Mouse (Mus musculus): ENCODE results near the gene Sobp.

The Sobp gene

DNA sequence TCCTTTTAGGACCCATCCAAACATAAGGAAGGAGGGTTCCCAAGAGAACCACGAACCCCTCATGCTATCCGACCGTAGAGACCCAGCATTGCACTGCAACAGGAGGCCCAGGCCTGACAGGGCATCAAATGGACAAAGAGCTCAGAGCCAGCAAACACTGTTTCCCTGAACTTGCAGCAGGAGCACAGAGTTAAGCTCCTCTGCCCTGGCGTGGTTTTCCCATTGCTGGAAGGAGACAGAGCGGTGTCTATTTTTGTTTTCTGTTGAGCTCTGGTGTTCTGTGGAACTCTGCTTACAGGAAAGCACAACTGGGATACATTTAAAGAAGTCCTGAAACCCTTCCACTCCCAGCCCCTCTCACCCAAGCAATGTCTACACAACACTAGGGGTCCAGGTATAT, 15.0 kb downstream of the Sobp start:
- no peak for DNase-seq (ENCODE audit: low read depth, low spot score)

DNA sequence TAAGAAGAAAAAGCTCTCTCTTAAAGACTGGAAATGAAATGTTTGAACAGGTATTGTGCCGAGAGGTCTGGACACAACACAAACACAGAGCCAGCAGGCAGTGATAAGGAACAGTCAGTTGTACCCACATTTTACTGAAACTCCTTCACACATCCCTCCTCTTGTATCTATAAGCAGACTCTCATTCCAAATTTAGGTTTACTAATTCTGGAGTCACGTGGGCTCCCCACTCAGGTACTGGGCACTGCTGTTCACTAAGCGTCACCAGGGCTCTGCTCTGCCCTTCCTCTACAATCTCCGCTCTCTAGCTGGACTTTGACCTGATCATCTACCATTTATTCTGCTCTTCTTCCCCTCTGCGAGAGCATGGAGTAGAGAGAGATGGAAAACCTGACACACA, 15.4 kb downstream of the Sobp start:
- no peak for DNase-seq (ENCODE audit: low read depth, low spot score)

DNA sequence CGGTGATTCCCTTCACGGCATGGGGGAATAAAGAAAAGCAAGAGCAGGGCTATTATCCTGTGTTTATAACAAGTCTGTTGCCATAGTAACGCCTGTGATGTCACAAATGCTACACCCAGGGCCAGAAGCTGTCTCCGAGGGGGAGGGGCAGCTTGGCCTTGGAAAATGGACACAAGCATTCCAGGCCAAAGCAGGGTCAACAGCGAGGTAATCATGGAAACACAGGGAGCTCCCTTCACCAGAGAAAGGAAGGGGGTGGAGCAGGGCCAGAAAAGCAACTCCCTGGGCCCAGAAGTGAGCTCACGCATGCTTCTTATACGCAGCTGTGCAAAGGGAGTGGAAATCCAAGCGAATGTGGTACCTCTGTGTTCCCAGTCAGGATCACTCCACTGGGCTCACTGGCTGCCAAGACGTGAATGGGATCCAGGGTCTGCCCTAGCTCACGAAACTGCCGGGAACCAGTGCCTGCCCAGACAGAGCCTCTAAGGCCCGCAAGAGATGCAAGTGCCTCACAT, 19.2 kb downstream of the Sobp start:
- no peak for DNase-seq (ENCODE audit: low read depth, low spot score)

DNA sequence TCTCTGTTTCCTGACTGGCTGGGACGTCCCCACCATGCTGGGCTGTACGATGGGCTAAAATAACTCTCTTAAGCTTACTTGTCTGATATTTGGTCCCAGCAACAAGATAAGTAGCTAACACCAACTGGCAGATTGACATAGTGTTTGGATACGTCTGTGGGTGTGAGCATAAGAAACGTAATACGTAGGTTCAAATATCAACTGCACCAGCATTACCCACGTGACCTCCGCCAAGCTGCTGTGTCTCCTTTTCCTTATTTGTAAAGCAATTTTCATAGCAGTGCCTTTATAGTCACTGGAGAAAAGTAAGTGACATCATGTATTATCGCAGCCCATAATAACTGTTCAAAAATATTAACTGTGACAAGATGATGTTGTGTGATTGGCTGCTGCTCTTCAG, 21.7 kb downstream of the Sobp start:
- no peak for DNase-seq (ENCODE audit: low read depth, low spot score)

DNA sequence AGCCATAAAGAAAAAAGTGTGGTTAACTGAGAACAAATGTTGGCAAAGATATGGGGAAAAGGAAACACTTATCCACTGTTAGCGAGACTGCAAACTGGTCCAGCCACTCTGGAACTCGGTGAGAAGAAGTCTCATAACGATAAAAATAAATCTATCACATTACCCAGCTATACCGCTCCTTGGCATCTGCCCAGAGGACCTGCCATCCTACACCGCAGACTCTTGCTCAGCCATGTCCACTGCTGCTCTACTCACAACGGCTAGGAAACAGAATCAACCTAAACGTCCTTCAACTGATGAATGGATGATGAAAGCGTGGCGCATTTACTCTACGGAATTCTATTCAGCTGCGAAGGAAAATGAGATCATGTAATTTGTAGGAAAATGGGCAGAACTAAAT, 25.9 kb downstream of the Sobp start:
- no peak for DNase-seq (ENCODE audit: low read depth, low spot score)

DNA sequence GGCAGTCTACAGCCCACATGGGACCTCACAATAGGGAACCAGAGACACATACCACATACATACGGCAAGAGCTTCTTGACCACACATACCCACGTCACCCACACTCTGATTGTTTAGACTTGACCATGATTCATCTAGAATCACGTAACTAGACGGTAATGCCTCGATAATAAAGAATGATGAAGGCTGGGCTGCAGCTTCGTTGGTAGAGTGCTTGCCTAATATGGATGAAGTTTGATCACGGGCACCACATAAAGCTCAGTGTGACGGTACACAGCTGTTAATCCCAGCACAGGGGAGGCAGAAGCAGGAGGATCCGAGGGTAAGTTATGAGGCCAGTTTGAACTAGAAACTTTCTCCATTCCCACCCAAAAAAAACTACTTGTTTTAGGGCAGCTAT, 31.2 kb downstream of the Sobp start:
- DNase-seq (ENCODE audit: low read depth, low spot score), result no peak

DNA sequence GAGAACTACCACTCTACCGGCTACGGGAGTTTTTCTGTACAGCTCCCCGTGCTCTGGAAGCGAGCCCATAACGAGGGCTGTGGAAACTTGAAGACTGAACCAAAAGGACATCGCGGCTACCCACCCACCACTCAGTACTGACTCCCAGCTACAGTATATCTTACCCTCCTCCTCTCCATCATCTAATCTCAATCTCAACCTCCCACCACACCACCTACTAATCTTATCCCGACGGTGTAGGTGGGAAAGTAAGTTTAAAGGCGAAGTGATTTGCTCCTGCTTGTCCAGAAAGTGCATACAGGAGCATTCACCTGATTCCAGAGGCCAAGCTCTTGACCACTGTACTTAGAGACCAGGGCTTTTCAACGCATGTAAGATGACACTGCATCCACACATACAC, 40.3 kb downstream of the Sobp start:
- DNase-seq (ENCODE audit: low read depth, low spot score), result no peak

DNA sequence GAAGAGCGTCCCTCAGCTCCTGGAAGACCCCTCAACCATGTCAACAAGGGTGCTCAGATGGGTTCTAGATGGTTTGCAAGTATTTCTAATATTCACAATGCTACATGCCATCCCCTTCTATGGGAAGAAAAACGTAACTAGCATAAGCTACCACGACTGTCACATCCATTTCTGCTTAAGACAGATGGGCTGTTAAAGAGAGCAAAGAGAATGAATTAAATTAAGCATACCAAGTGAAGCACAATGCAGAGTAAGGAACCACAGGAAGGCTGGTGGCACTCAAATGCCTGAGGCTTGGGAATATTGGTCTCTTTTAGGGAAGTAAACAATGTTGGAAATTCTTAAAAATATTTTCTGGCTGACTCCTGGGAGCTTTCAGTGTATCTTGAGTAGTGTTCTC, 45.6 kb downstream of the Sobp start:
- no peak for DNase-seq (ENCODE audit: low read depth, low spot score)

DNA sequence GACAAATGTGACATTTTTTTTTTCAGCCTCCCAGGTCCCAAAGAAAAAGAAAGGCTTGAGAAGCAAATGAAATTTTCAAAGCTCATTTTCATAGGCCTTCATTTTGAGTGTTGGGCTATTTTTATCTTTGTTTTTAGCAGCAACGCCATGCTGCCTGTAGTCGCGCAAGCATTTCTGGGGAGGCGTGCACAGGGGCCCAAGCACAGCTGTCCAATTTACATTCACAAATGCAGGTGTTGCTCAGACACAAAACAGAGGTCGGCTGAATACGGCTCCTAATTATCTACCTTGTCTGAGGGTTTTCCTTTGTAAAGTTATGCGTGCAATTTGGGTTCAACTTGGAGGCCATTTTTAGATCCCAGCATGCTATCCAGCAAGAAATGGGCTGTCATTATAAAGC, 49.8 kb downstream of the Sobp start:
- no peak for DNase-seq (ENCODE audit: low read depth, low spot score)

DNA sequence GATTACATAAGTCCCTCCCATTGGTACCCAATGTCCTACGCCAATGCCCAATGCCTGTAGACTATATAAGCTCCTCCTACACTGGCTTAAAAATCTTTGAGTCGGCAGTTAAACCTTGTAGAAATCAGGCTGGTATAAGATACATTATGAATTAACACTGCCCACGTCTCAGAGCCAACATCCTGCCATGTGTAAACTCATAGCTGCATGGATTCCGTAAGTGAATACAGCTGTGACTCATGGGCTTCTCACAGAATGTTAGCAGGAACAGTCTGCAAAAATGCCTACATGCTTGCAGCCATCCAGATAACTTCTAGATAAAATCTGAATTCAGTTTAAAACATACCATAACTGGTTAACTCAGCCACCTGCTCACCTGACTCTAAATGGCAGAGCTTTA, 50.2 kb downstream of the Sobp start:
- no peak for DNase-seq (ENCODE audit: low read depth, low spot score)

DNA sequence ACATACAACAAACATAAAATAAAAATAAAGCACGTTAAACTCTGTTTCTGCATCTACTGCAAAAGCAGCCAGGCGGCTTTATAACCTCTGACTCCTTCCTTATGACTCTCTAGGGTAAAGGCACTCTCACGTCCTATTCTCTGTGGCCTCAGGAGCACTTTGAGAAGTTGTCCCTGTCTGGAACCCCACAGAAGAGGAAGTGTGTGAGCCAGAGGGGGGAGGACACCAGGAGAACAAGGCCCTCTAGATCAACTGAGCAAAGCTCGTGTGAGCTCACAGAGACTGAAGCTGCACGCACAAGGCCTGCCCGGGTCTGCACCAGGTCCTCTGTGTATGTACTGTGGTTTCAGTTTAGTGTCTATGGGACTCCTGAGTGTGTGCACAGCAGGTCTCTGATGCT, 50.9 kb downstream of the Sobp start:
- DNase-seq (ENCODE audit: low read depth, low spot score), result no peak

DNA sequence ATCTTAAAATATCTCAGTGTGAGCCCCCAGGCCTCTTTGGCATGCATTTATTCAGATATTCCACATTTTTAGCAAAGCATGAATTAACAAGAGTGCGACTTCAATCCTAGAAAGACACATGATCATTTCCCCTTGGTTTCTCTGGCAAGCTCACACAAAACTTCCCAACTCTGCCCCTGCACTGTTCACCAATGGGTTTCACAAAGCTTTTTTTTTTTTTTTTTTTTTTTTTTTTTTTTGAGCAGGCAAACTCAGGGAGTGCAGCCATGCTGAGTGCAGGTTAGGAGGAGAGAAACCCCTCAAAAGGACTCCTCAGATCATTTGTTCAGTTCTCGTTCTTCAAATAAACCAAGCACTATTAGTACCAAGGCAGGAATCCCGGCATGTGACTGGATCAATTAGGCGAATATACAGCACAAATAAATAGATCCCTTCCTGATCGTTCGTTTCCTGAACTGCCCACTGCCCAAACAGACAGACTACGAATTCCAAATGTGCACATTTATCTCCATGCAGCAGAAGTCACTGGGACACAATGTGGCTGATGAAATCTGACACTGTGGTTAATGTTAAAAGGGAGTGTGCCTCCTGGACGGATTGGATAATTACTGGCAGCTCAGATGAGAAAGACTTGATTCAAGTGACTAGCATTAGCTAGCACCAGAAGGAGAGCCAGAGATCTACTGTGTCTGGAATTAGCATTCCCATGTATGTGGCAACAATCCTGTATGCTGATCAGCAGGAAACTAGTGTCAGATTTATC, 53.5 kb downstream of the Sobp start:
- no peak for DNase-seq (ENCODE audit: low read depth, low spot score)

DNA sequence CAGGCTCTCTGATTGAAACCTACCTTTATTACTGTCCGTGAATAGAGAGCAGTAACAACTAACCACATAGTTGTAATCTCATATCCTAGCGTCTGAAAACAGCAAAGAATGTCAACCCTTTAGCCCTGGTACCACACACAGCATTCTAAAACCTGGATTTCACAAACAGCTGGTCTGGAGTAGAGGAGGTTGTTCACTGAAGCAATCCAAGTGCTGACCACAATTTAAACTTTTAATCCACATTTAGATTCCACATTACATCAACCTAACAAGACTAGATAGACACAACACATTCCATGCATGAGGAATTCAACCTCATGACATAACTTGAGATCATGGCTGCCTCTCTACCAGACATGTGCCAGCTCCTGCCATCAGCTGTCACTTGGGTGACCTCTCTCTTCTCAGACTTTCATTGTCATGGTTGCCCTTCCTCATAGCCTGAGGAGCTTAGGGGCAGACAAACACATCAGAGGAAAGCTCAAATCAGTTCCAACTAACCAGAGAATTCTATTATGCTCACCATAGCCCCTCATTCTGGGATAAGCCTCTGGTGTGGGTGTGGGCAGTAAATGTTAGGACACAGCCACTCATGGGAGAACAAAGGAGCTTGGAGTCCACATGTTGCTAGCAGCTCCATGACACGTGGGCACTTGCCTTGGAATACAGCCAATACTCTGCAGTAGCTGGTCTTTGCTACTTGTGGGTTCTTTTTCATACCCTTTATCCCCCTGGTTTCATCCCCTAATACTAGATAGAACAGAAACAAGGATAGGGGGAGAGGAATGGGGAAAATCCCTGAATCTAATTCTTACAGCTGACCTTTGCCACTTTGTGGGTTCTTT, 58.0 kb downstream of the Sobp start:
- DNase-seq (ENCODE audit: low read depth, low spot score), result no peak

DNA sequence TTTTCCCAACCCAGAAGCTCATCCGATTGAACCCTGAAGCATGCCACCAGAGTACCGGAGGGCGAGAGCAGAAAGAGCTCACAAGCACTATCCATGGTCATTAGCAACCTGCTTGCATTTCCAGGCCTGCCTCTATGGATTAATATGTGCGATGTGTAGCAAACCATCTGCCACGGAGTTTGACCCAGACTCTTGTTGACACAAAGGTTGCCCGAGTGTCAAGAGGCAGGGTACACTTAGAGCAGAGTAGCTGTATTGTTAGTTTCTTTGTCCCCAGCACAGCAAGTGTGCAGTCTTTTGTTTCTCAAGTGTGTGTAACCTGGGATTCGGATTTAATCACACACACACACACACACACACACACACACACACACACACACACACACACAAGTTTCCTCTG, 62.0 kb downstream of the Sobp start:
- no peak for DNase-seq (ENCODE audit: low read depth, low spot score)

DNA sequence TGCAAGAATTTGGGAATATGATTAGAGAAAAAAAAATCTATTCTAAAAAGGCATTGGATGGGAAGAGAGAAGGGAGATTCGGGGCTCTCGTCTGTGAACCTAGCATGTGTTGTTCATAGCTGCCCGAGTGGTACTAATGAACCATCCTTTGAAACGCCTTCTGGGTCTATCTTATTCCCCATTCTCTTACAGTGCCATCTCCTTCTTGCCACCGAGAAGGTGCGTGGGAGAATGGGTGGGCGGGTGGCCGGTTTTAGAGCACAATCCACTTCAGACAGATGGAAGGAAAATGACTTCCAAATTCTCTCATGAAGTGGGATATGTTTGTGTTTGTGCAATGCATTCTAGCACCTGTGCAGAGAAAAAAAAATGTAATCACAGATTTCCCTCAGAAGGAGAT, 67.7 kb downstream of the Sobp start:
- DNase-seq (ENCODE audit: low read depth, low spot score), result no peak

DNA sequence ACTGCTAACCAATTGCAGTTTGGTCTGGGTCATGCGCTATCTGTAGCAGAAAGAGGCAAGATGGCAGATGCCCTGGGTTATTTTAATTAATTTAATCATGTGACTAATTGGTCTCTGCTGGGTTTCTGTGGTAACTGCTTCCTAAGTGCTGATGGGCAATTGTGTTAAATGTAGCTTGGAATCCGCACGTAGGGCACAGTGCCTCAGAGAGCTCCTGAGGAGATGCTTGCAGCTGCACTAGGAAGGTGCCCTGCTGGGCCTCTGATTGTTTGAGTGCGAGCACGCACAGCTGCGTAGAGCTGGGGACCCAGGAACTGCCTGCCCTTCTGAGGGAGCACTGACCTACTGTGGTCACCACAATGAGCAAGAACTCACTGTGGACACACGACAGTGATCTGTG, 68.1 kb downstream of the Sobp start:
- DNase-seq (ENCODE audit: low read depth, low spot score), result no peak

DNA sequence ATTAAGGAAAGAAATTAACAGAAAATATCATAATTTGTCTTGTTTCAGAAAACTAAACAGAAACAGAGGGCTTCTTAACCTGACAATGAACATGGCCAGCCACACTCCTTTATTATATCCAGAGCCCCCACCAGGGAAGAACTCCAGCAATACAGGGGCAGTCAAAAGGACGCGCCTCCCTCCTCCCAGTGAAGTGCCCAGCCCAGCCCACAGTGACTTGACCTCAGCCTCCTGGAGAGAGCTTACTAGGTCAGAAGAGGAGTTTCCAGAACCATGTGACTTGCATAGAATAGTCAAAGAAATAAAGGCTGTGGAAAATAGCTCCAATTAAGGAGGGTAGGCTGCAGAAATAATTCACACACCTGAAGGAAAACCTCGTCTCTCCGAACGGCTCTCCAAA, 73.8 kb downstream of the Sobp start:
- no peak for DNase-seq (ENCODE audit: low read depth, low spot score)

DNA sequence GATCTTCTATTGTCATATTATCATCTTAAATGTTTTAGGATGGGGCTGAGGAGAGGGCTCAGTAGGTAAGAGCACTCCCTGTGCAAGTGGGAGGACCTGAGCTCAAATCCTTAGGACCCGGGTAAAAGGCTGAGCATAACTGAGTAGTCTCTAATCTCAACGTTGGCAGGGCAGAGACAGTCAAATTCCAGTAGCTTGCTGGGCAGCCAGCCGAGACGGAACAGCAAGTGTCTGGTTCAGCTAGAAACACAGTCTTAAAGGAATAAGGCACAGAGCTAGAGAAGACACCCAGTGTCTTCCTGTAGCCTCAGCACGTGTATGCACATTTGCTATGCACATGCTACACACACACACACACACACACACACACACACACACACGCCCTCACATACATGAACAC, 75.1 kb downstream of the Sobp start:
- DNase-seq (ENCODE audit: low read depth, low spot score), result no peak

DNA sequence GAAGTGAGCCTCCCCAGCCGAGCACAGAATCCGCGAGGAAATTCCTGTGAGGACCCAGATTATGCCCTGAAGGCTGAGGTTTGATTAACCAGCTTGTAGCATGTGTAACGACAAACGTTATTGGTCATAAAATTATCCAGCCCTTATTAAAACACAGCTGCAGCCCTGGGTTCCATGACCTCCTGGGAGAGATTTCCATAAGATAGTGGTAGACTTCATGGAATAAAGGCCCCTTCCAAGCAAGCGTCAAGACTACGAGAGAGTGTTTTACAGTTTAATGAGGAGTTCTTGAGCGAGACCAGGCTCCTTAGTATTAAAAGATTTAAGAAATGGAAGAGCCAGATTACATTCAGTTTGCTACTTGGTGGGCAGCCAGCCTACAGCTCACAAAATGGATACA, 76.6 kb downstream of the Sobp start:
- no peak for DNase-seq (ENCODE audit: low read depth, low spot score)

DNA sequence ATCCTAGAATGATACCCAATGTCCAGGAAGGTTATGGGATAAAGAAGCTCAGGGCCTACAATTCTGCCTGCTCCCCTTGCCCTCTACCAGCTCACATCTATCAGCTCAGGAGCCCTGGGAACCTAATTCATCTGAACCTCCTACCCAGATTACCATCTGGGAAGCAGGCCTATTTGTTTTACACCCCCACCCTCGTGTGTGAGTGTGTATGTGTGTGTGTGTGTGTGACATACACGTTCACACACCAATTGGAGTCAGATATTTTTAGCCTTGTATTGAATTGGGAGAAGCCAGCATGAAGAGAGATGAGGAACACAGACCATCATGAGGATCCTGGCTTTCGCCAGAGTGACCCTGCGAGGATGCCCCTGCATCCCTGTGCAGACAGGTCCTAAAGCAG, 77.7 kb downstream of the Sobp start:
- DNase-seq (ENCODE audit: low read depth, low spot score), result no peak

DNA sequence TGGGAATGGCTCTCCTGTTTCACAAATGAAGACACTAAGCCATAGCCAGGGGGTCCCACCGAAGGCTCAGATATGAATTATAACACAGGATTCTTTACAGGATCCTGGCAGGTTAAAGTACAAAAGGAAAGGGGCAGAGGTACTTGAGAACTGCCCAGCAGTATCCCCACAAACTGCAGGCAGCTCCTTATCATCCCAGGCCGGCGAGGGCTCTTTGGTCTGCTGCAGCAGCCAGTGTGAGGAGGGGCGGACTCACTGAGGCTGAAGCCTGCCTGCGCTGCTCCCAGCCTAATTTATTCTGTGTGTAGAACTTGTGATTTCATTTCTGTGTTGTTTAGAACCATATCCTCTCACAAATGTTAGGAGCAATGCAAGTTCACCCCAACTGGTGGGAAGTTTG, 79.8 kb downstream of the Sobp start:
- no peak for DNase-seq (ENCODE audit: low read depth, low spot score)

DNA sequence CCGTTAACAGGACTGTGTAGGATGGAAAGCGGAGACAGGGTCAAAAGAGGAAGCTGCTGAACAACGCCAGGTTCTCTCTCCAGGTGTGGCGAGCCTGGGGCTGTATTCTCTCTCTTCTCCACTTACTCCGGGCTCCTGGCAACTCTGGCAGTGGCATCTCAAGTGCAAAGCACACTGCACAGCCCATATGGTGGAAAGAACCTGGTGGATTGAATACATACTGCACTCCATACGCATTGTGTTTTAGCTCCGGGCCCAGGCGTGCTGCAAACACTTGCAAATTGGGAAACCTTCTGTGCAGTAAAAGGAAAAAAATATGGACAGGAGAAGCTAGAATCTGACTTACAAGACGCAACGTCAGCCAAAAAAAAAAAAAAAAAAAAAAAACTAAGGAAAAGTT, 80.9 kb downstream of the Sobp start:
- DNase-seq (ENCODE audit: low read depth, low spot score), result no peak

DNA sequence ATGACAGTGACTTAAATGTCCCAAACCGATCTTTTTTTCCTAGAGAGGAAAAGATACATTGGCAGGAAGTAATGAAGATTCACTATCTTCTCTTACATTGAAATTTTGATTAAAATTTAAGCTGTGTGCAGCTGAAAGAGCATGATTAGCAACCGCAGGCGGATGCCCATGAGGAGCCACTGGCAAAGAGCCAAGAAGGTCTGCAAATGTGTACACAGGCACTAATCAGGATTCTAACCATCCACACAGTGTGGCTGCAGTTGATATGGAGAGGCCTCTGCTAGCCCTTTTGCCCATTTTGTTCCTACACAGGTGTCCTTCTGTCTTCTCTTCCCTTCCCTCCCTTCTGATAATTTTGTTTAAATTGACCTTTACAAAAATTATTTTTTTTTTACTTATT, 84.3 kb downstream of the Sobp start:
- no peak for DNase-seq (ENCODE audit: low read depth, low spot score)
